19 mouse cellular contexts compared by ENCODE assay signal in the genomic region with DNA sequence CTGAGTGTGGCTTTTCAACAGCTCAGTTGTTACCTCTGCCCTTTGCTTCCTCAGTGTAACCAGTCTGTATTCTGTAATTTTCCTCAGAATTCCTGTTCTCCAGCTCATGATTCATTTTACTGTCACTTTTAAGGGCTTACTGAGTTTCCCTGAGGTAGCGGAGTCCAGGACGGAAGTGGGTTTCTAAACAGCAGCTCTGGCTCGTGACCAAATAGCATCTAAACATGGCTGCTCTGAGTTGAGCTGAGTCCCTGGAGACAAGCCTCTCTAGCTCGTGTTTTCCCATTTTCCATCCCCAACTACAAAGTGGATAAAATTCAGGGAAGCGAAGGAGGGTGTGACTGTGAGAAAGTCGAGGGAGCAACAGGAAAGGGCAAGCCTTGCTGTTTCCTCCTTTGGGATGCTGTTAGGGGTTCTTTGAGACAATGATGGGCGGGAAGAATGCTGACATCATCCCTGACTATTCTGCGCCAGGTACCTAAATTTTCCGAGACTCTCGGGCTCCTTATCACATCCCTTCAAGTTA. TPM values are rescaled to one million over a fixed set of nuclear protein-coding genes. Genes with fewer than 3 reads are reported as not detected.
A peak's percentile ranks its signal among the peaks of the same experiment; 100 is the strongest.
DNase-seq lines count a peak whose midpoint lies in the region; ATAC-seq and TF ChIP-seq lines count a peak whose summit lies in the region.
"Had no signal": no experiment of that assay in that cellular context is flagged by ENCODE, and none has a peak within 500 bp of the region (broad histone marks: within the 10 kb centered on the region; RNA-seq: fewer than 3 reads in every experiment).

No protein-coding gene starts in this region.

- H3K27ac ChIP-seq in gastrocnemius, adult 2 months = peak overlapping the region; percentile 46
- H3K27ac ChIP-seq in midbrain, embryonic 14.5 days (replicated peaks; ENCODE audit: low read depth, low read length) = no peak overlapping the region
- H3K27ac ChIP-seq: embryonic facial prominence, embryonic 15.5 days; hindbrain, embryonic 15.5 days; limb, embryonic 15.5 days; stomach, postnatal 0 days had no signal

- no peak overlapping the region for H3ac ChIP-seq in myocyte (ENCODE audit: control insufficient read depth, insufficient read length)

- no peak for ATAC-seq in megakaryocyte-erythroid progenitor cell, adult 5-6 weeks (replicated peaks; ENCODE audit: low FRiP score, low TSS enrichment, poor library complexity, severe bottlenecking)
- no peak for ATAC-seq in midbrain, embryonic 14.5 days (ENCODE audit: low FRiP score, low TSS enrichment)
- ATAC-seq: forebrain, embryonic 14.5 days had no signal

- H3K9me3 ChIP-seq in midbrain, embryonic 14.5 days (ENCODE audit: control insufficient read depth, low read length) = no peaks in the 10 kb centered on the region
- H3K9me3 ChIP-seq: hindbrain, embryonic 15.5 days; limb, embryonic 15.5 days had no signal

- intact Hi-C loops in gastrocnemius, adult 2 months (cut with DNase I) = no loop called here

- H3K4me3 ChIP-seq in gastrocnemius, adult 2 months = no peak overlapping the region
- H3K4me3 ChIP-seq in myocyte = no peak overlapping the region
- no peak overlapping the region for H3K4me3 ChIP-seq in midbrain, embryonic 14.5 days (replicated peaks; ENCODE audit: low read depth, low read length)
- H3K4me3 ChIP-seq: embryonic facial prominence, embryonic 15.5 days; hindbrain, embryonic 15.5 days; limb, embryonic 15.5 days had no signal

- no peaks in the 10 kb centered on the region for H3K27me3 ChIP-seq in myocyte (ENCODE audit: control insufficient read depth, insufficient read depth, insufficient read length)
- H3K27me3 ChIP-seq in midbrain, embryonic 14.5 days (ENCODE audit: control insufficient read depth, insufficient read depth, low read length) = no peaks in the 10 kb centered on the region
- H3K27me3 ChIP-seq: embryonic facial prominence, embryonic 15.5 days; hindbrain, embryonic 15.5 days; limb, embryonic 15.5 days had no signal

- H3K9ac ChIP-seq in midbrain, embryonic 14.5 days (replicated peaks; ENCODE audit: low read length) = no peak overlapping the region
- H3K9ac ChIP-seq: embryonic facial prominence, embryonic 15.5 days; hindbrain, embryonic 15.5 days; limb, embryonic 15.5 days had no signal

- no peak for TF ChIP-seq CTCF in gastrocnemius, adult 2 months (IDR thresholded peaks at IDR 0.05)

- H3K4me2 ChIP-seq in myocyte (ENCODE audit: low read depth) = peak overlapping the region; percentile 72
- no peak overlapping the region for H3K4me2 ChIP-seq in midbrain, embryonic 14.5 days (ENCODE audit: low read length)
- H3K4me2 ChIP-seq: embryonic facial prominence, embryonic 15.5 days; hindbrain, embryonic 15.5 days; limb, embryonic 15.5 days had no signal

- H3K4me1 ChIP-seq in midbrain, embryonic 14.5 days (ENCODE audit: control insufficient read depth, insufficient read depth, low read length) = no peaks in the 10 kb centered on the region
- H3K4me1 ChIP-seq: embryonic facial prominence, embryonic 15.5 days; hindbrain, embryonic 15.5 days; limb, embryonic 15.5 days had no signal

- TF ChIP-seq POLR2A in myocyte (IDR thresholded peaks at IDR 0.05; ENCODE audit: insufficient read length, low read depth) = no peak

- no peaks in the 10 kb centered on the region for H3K36me3 ChIP-seq in myocyte (ENCODE audit: control insufficient read depth, insufficient read depth)
- no peaks in the 10 kb centered on the region for H3K36me3 ChIP-seq in midbrain, embryonic 14.5 days (ENCODE audit: control insufficient read depth, insufficient read depth, low read length)
- H3K36me3 ChIP-seq: embryonic facial prominence, embryonic 15.5 days; G1E; hindbrain, embryonic 15.5 days; limb, embryonic 15.5 days had no signal

- no peak for DNase-seq in gastrocnemius, adult 2 months
- DNase-seq in gastrocnemius, postnatal 25 days = no peak
- peak; percentile 24 to 25 for DNase-seq in lung, adult 18-20 months
- DNase-seq in lung, postnatal 25 days (ENCODE audit: low spot score) = no peak
- DNase-seq in kidney, postnatal 14 days = peak; percentile 67
- DNase-seq in midbrain, embryonic 14.5 days = no peak
- DNase-seq: adrenal gland, postnatal 10 days; cerebellum, postnatal 25 days; retina, postnatal 1 day; spleen, adult 18-20 months; thymus, postnatal 25 days had no signal

- WGBS in midbrain, embryonic 14.5 days = 93% methylated on average over 10 of the region's 10 CpGs

- no peaks in the 10 kb centered on the region for H3K79me2 ChIP-seq in myocyte (ENCODE audit: control insufficient read depth, insufficient read depth)

TF ChIP-seq in myocyte, 11 proteins besides CTCF, POLR2A, EP300 and RAD21:
- TF ChIP-seq MYOD1 (IDR thresholded peaks at IDR 0.05; ENCODE audit: control insufficient read depth in 1 of 3, insufficient read length in 2 of 3, low read depth in 2 of 3) (no peak), CEBPB (IDR thresholded peaks at IDR 0.05; ENCODE audit: insufficient read depth, poor library complexity, severe bottlenecking) (no peak), MAX (IDR thresholded peaks at IDR 0.05; ENCODE audit: low read depth) (no peak), E2F4 (IDR thresholded peaks at IDR 0.05; ENCODE audit: insufficient read depth) (no peak), USF1 (IDR thresholded peaks at IDR 0.05; ENCODE audit: low read depth) (no peak), SRF (IDR thresholded peaks at IDR 0.05; ENCODE audit: control insufficient read depth, insufficient read length, low read depth) (no peak), TCF3 (IDR thresholded peaks at IDR 0.05; ENCODE audit: insufficient read length, low read depth) (no peak), REST (IDR thresholded peaks at IDR 0.05; ENCODE audit: insufficient read depth, insufficient read length) (no peak), MYOG (IDR thresholded peaks at IDR 0.05; ENCODE audit: control insufficient read depth in 1 of 3, insufficient read depth in 1 of 3, insufficient read length in 2 of 3, low read depth in 2 of 3) (no peak), TCF12 (IDR thresholded peaks at IDR 0.05; ENCODE audit: insufficient read depth, poor library complexity, severe bottlenecking) (no peak), POLR2AphosphoS2 (IDR thresholded peaks at IDR 0.05; ENCODE audit: insufficient read length, low read depth) (no peak)

RNA-seq across cellular contexts. Expression of gene Eya3, which starts 19.9 kb away (rescaled TPM):
- total RNA-seq in gastrocnemius, adult 2 months (2021) = 10 to 100 TPM; 11.2 to 15.5 TPM
- 10 to 100 TPM; 11.1 to 11.5 TPM for total RNA-seq in gastrocnemius, postnatal 25 days (2021)
- polyA plus RNA-seq in myocyte (2012; fragmentation: generic; extraction: Trizol) = 22.2 TPM
- 34.3 and 35.4 TPM in 2 replicates for total RNA-seq in megakaryocyte-erythroid progenitor cell, adult 5-6 weeks (2014; fragmentation: Nextera tagmentation)
- 22.3 and 25.2 TPM in 2 replicates for total RNA-seq in megakaryocyte-erythroid progenitor cell, adult 5-6 weeks (2017)
- 12.8 and 15.7 TPM in 2 replicates for polyA plus RNA-seq in midbrain, embryonic 14.5 days (2014; fragmentation: Nextera tagmentation; extraction: Ambion mirVana)

RNA-seq across cellular contexts. Expression of gene Ptafr, which starts 55.0 kb away (rescaled TPM):
- under 1 TPM; 0.56 to 0.98 TPM for total RNA-seq in gastrocnemius, adult 2 months (2021)
- total RNA-seq in gastrocnemius, postnatal 25 days (2021) = 1 to 10 TPM; 1.0 to 1.1 TPM
- not detected for polyA plus RNA-seq in myocyte (2012; fragmentation: generic; extraction: Trizol)
- total RNA-seq in megakaryocyte-erythroid progenitor cell, adult 5-6 weeks (2014; fragmentation: Nextera tagmentation) = not detected in 2 replicates
- total RNA-seq in megakaryocyte-erythroid progenitor cell, adult 5-6 weeks (2017) = 0.23 TPM in 1 of 2 replicates, not detected in the other
- polyA plus RNA-seq in midbrain, embryonic 14.5 days (2014; fragmentation: Nextera tagmentation; extraction: Ambion mirVana) = 0.13 and 0.37 TPM in 2 replicates

Comparison
In these comparisons a context has a peak if more than half of its experiments do, and no peak if none do; other contexts are left out.
1. DNase-seq: peak in lung, adult 18-20 months (2 of 2) and kidney, postnatal 14 days (single experiment); none in gastrocnemius, adult 2 months (single experiment), gastrocnemius, postnatal 25 days (single experiment), lung, postnatal 25 days (single experiment) and midbrain, embryonic 14.5 days (single experiment).